Mouse (Mus musculus): ENCODE data around the gene Saxo1.

DNA sequence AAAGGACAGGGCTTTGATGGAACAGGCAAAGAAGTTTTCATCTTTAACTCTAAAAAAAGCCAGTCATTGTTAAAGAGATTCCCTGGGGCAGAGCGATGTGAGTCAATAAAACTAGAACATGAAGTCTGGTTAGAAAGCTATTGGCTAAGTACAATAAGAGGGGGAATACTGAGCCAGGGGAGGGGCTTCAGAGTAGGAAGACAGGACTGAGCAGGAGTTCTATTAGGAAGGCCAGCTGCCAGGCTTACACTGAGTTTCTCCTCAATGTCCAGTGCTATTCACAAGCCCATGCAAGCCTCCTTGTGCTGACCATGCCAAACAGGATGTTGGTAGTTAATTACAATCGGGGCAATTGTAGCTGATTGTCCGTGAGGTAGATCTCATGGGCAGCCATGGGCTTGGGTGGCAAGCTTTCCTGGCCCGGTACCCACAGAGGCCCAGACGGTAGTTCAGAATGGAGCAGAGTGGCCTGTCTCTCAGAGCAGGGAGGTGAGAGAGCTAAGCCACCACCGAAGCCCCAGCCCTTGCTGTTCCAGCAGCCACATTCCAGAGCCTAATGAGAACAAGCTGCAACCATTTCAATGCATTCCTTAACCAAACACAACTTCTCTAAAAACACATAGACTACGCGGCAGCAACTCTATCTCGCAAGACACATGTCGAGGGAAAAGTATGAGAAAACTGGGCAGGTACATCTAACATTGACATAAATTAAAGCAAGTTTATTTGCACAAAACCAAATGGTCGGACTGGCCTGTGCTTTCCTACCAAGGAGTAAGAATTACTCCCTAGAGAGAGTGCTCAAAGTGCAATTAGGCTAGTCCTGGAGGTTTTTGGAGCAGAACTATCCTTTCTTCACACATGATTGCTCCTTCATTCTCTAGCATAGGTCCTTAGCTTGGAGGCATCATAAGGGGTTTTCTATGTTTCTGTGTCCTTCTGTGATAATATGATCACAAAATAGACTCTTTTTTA is 30.7 kb downstream of the Saxo1 start:
- TF ChIP-seq TAL1 (IDR thresholded peaks at IDR 0.05; ENCODE audit: low read length): no peak
- no peak for TF ChIP-seq GATA1 (IDR thresholded peaks at IDR 0.05; ENCODE audit: low read length)
